Mouse (Mus musculus): ENCODE measurements around the gene Rgs3. TPM values are rescaled to one million over a fixed set of nuclear protein-coding genes. Genes with fewer than 3 reads are reported as not detected.

The Rgs3 gene
- total RNA-seq, 2 experiments from 2014 or later: 0.30 TPM; not detected in 1

DNA sequence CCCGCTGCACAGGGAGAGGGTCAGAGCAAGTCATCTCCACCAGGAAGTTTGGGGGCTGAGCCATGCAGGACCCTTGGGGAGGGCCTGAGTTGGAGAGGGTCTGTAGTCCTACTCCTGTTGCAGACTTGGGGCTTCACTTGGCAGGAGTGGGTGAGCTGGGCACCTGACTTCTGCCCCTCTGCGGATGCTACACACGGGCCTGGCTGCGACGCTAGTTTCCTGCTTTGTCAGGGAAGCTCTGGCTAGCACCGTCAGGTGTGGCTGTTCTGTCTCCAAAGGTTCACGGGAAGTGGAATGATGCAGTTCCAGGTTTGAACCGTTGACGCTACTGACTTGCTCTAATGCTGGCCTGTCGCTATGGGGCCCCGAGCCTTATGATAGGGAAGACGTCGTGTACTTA lies 144.6 kb downstream of the Rgs3 start:
- ATAC-seq (replicated peaks; ENCODE audit: low FRiP score, poor library complexity, severe bottlenecking): no peak

DNA sequence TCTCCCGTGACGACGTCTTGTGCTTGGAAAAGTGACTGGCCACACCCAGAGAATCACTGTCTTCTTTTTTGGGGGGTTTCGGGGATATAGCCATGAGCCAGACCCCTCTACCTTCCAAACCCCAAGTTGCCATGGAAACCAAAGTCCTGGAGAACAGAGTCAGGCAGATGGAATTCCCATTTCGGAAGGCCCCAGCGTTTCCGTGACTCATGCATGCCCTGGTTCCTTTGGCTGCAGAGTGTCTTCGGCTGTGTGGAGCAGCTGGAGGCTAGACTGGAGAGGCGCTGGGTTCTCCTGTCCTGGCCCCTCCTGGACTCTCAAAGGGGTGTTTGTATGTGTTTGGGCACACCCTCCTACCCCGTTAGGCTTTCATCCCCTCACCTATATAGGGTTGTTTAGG lies 145.4 kb downstream of the Rgs3 start:
- no peak for ATAC-seq (replicated peaks; ENCODE audit: low FRiP score, poor library complexity, severe bottlenecking)

DNA sequence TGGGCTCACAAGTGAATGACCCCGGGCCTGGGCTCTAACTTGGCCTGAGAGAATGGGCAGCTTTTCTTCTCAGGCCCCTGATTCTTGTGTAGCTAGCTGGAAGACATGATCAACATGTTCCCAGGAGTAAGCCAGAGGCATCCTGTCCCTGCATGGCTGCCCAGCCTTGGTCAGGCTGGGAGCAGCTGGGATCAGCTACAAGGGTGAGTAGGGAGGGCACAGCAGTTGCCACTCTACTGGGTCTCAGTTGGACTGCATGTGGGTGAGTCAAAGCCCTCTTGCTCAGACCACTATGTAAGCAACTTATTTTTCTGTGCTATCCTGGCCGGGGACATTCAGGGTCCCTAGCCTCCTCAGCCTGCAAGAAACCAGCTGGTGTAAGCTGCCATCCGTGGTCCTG lies 146.1 kb downstream of the Rgs3 start:
- no peak for ATAC-seq (replicated peaks; ENCODE audit: low FRiP score, poor library complexity, severe bottlenecking)

DNA sequence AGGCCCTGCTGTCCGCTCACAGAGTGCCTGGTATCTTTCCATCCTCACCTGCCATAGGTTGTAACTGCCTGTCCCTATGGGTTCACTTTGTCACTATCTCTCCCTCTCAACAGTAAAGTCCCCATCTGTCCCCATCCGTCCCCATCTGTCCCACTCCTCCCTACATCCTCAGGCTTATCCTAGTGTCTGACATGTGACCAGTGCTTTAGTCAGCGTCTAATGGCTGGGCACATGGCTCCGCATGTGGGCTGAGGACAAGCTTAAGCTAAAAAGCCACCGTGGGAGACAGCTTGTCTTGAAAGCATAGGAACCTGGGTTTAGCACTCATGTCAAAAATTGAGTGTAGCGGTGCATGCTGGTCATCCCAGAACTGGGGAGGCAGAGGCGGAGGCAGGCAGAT lies 148.4 kb downstream of the Rgs3 start:
- no peak for ATAC-seq (replicated peaks; ENCODE audit: low FRiP score, poor library complexity, severe bottlenecking)

DNA sequence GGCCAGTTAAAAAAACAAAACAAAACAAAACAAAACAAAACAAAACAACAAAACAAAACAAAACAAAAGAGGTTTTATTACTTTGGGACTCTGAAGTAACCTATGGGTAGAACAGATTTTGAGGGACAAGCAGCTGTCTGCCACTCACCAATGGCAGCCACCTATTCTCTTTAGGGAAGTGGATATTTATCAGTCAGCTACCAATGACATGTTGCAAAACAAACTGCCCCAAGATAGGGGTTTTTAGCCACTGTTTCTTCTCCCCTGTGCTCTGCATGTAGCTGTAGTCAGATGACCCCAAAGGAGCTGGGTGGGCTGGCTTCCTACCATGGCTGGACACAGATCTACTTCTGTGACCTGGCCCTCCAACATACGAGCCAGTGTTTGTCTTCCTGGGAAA lies 149.3 kb downstream of the Rgs3 start:
- ATAC-seq (replicated peaks; ENCODE audit: low FRiP score, poor library complexity, severe bottlenecking): no peak

DNA sequence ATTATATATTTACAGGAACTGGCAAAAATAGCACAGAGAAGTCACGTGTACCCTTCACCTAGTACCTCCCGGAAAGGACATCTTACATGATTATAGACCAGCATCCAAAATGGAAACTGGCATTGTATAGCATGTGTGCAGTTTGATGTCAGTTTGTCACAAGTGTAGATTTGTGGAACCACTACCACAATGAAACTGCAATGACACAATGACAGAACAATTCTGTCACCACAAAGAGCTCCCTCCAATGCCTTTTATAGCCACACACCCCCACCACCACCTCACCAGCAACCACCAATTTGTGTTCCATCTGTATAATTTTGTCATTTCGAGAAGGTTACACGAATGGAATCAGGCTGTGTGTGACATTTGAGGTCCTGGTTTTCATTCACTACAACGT lies 149.8 kb downstream of the Rgs3 start:
- no peak for ATAC-seq (replicated peaks; ENCODE audit: low FRiP score, poor library complexity, severe bottlenecking)

DNA sequence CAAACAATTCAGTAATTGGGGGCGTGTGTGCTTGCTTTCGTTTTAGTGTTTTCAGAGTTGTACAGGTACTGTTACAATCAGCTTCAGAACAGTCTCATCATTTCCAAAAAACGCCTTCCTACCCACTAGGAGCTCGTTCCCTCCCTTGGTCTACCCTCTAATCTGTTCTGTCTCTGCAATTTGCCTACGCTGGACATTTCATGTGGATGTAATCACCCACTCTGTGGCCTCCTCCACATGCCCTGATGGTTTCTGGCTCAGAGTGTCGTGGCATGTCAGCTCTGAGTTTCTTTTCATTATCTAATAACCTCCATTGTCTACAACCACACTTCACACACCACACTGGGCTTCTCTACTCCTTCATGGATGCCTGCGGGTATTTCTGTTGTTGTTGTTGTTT lies 151.5 kb downstream of the Rgs3 start:
- ATAC-seq (replicated peaks; ENCODE audit: low FRiP score, poor library complexity, severe bottlenecking): no peak

DNA sequence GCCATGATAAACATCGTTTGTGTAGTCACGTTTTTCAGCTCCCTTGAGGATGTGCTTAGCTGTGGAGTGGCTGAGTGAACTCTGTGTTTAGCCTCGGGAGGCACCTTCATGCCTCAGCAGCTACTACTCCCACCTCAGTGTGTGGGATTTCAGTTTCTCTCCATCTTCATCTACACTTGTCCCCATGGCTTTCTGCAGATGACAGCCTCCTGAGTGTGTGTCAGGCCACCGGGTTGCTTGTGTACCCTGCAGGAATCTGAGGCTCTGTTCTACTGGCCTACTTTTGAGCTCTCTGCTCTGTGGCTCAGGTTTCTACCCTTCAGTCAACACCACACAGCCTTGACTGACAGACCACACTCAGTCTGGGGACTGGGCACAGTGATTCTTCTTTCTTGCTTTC lies 151.9 kb downstream of the Rgs3 start:
- no peak for ATAC-seq (replicated peaks; ENCODE audit: low FRiP score, poor library complexity, severe bottlenecking)

DNA sequence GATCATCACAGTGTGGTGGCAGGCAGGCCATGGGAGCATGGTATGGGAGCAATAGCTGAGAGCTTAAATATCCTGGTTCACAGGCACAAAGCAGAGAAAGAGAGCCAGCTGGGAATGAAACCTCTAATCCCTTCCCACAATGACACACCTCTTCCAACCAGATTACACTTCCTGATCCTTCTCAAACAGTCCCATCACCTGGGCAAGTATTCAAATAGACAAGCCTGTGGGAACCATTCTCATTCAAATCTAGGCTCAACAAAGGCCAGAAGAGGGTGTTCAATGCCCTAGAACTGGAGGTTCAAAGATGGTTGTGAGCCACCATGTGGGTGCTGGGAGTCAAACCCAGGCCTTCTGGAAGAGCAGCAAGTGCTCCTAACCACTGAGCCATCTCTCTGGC lies 161.2 kb downstream of the Rgs3 start:
- ATAC-seq (replicated peaks; ENCODE audit: low FRiP score, poor library complexity, severe bottlenecking): no peak

DNA sequence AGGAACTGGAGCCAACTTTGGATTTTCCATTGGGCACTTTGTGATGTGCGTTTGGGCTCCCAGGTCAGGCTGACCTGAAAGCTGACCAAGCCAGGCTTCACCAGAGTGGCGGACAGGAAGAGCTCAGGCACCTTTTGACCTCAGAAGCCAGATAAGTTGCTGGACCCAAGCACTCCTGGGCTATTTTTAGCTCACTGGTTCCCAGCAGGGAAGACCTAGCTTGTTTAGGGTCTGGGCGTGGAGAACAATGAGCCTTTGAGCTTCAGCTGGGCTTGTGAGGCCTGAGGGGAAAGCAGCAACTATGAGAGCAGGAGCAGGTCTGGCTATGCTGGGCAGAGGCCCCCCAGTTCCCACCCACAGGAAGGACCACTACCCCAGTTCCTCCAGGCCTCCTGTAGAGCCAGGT lies 162.4 kb downstream of the Rgs3 start:
- no peak for ATAC-seq (replicated peaks; ENCODE audit: low FRiP score, poor library complexity, severe bottlenecking)

DNA sequence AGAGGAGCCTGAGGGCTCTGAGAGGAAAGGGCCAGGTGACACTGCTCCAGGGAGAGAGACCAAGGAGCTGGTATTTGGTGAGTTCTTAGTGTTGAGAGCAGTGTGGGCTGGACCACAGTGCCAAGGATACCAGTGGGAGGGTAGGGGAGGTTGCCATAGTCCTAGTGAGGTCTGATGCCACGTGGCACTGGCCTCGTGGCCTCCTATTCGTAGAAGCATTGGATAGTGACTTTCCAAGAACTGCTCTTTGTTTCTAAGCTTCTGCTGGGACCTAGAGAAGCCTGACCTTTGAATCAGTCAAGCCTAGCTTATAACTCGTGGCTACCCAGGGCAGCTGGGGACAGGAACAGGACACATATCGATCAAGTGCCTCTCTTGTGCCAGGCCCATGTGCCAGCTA lies 164.1 kb downstream of the Rgs3 start:
- no peak for ATAC-seq (replicated peaks; ENCODE audit: low FRiP score, poor library complexity, severe bottlenecking)

DNA sequence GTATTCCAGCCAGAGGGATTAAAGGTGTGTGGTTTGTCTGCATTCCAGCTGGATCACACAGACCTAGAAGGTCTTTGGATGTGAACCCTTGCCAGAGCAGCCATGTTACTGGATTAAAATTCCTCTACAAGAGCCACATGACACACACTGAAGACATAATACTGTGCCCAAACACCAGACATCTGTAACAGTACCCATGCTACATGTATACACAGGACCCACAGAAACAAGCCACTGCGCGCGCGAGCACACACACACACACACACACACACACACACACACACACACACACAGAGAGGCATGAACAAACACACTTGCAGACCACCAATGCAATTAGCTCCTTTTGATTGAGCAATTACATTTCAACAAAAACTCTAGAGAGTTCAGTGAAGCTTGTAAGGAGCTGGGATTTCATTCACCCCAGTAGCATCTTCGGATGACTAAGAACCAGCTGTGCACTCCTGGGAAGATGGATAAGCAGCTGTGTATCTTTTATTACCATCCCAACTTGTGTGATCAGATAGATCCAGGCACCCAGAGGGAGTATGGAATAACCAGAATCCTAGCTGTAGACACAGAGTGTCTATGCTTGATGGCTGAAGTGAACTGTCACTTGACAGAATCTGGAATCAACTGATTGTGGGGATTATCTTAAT lies 166.8 kb downstream of the Rgs3 start:
- ATAC-seq (replicated peaks; ENCODE audit: low FRiP score, poor library complexity, severe bottlenecking): no peak

DNA sequence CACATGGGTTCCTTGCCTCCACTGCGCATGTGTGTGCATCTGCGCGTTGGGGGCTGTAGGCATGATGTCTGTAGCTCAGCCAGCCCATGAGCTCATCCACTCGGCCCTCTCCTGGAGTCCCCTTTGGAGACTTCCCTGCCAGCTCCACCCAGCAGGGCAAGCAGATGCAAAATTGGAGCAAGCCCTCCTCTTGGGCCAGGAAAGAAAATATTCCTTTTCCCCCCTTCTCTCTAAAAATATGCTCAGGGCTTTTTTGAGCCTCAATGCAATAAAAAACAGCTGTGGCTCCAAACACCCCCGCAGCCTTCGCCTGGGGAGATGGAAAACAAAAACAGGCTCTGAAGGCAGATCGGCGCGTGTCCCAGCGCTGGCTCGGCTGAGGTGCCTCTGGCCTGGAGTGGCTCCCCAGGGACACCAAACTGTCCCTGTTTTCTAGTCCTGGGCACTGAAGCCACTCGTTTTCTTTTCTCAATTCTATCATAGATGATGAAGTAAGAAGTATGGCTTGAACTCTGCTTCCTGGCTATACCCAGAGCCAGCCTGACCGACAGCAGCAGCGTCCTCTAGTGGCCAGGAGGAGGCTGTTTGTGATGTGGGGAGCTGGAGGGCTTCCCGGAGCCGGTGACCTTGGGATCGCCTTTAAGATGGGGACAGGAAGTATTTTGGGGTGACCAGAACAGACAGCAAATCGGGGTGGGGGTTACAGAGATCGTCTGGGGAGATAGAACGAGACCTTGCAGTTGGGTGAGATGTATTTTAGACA lies 168.1 kb downstream of the Rgs3 start:
- no peak for ATAC-seq (replicated peaks; ENCODE audit: low FRiP score, poor library complexity, severe bottlenecking)

DNA sequence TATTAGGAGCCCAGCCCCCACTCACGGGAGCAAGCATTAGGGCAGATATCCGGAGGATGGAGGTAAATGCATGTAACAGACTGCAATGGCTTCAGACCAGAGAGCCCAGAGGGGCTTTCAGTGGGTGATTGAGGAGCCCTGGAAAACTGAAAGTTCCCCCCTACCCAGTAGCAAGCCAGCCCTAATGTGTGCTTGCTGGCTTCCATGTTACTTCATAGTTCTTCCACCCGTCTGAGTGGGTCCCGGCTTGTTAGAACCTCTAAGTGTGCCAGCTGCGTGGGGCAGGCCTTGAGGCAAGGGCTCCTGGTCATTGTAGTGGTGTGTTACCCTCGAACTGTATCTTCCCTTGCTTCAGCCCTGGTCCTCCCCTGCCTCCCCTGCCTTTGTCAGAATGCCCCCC lies 168.8 kb downstream of the Rgs3 start:
- ATAC-seq (replicated peaks; ENCODE audit: low FRiP score, poor library complexity, severe bottlenecking): no peak

DNA sequence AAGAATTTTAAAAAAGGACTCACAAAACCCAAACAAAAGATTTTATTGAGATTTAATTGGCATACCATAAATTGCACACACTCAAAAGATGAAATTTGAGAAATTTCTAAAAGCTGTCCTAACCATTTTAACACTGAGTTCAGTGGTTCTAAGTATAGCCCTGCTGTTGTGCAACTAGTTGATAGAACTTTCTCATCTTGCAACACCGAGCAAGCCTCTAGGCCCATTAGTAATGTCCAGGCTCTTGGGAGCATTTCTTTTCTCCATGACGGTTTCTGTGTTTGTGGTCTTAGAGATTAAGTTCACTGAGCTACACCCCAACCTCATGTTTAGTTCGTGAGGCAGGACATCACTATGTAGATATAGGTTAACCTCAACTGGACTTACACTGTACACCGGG lies 169.5 kb downstream of the Rgs3 start:
- no peak for ATAC-seq (replicated peaks; ENCODE audit: low FRiP score, poor library complexity, severe bottlenecking)

DNA sequence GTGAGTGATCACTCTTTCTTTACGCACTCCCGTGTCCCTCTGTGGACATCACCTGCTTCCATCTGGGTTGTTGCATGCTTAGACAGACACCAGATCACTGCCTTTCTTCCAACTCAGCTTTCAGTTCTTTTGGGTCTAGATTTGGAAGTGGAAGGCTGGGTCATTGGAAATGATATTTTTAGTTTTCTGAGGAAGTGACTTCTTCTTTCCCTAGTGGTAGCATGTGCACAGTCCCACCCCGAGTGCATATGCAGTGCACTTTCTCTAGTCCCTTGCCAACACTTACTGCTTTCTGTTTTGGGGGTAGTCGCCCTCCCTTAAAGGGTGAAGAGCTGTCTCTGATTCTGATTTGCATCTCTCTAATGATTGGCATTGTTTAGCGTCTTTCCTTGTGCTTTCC lies 170.3 kb downstream of the Rgs3 start:
- no peak for ATAC-seq (replicated peaks; ENCODE audit: low FRiP score, poor library complexity, severe bottlenecking)

DNA sequence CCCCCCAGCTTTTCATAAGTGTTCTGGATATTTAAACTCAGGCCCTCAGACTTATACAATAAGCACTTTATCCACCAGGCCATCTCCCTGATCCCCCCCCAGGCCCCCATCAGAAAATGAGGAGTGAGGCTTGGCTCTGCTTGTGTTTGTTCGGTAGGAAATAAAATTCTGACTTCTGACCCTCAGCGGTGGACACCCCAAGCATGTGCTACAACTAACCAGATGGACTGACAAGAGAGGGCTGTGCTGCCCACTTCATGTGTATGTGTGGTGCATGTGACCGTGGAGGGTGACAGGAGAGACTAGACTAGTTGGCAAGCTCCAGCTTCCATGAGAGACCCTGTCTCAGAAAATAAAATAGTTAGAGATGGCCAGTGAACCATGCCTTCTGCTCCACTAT lies 171.2 kb downstream of the Rgs3 start:
- no peak for ATAC-seq (replicated peaks; ENCODE audit: low FRiP score, poor library complexity, severe bottlenecking)

DNA sequence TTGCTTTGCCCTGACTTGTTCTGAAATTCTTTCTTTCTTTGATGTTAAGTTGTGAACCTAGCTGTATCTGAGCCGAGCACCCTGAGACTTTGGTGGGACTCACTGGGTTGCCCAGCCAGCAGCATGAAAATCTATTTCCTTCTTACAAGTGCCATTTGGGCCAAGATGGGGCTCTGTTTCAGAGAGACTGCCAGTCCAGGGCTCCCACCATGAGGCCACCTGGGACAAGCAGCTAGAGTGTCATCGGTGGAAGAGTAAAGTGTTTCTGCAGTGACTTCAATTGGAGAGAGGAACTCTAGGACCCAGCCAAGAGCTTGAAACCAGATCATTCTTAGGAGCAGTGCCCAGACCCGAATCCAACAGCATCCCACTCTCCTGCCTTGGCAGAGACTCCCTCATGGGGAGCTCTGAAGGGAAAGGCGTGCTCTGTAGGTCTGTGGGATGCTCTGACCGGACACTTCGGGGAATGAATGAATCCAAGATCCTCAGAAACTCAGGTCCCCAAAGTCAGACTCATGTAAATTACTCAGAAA lies 171.9 kb downstream of the Rgs3 start:
- ATAC-seq (replicated peaks; ENCODE audit: low FRiP score, poor library complexity, severe bottlenecking): no peak

DNA sequence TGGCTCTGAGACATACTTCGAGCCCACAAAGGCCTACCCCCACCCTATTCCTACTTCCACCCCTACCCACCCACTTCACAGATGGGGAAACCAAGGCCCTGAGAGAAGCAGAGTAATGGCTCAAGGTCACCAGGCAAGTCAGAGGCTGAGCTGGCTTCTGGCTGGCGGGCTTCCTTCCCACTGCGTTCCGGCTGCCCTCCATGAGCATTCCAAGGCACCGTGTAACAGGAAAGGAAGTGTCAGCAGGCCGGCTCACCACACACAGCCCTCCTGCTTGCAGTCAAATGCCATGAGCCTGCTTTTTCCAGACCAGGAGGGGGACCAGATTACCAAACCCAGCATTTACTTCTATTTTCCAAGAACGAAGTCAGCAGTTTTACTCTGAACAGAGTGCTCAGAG lies 172.4 kb downstream of the Rgs3 start:
- ATAC-seq (replicated peaks; ENCODE audit: low FRiP score, poor library complexity, severe bottlenecking): no peak

DNA sequence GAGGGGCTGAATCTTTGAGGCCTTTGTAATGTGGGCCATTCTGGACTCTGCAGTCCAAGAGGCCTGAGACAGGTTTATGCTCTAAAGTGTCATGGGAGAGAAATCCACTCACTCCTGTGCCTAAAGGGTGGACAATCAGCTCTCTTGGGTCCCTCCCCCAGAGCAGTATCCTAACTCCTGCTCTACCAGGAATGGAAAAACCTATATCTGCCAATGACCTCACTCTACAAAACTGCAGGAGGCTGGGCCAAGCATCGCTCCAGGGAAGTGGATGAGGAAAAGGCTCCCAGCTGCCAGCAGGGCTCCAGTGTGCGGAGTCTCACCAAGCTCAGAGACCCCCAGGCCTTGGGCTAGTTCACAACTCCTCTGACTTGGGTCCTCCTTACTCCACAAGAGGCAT lies 173.2 kb downstream of the Rgs3 start:
- no peak for ATAC-seq (replicated peaks; ENCODE audit: low FRiP score, poor library complexity, severe bottlenecking)

DNA sequence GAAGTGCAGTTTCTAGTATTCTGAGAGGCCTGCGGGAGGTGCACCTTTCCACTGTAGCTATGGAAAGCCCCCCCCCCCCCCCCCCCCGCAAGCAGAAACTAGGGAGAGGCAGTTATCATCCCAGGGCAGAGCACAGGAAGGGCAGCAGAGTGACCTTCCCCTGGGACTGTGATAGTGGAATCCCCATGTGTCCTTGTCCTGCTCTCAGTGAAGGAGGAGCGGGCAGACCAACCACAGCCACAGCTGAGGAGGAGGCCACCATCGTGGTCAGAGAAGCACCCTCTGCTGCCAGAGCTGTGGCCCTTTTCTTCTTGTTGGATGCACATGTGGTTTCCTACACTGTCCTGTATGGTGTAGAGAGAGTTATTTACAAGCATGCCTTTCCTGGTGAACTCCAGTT lies 174.3 kb downstream of the Rgs3 start:
- no peak for ATAC-seq (replicated peaks; ENCODE audit: low FRiP score, poor library complexity, severe bottlenecking)

DNA sequence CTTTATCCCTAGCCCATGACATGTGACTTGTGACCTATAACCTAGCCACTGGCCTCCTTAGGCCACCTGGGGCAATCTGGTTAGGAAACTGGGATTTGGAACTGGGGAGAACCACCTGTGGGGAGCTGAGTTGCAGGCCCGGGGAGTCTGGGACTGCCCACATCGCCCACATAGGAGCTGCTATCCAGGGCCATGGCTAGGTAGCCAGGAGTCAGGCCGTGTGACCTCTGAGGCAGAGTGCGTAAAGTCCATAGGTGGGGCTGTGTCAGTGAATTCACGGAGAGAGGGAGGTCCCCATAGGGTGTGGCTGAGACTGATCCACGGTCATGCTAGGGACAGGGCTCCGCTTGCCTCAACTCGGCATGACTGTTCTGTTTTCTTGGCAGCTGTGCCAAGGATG lies 175.6 kb downstream of the Rgs3 start:
- no peak for ATAC-seq (replicated peaks; ENCODE audit: low FRiP score, poor library complexity, severe bottlenecking)
